In the genomic region with DNA sequence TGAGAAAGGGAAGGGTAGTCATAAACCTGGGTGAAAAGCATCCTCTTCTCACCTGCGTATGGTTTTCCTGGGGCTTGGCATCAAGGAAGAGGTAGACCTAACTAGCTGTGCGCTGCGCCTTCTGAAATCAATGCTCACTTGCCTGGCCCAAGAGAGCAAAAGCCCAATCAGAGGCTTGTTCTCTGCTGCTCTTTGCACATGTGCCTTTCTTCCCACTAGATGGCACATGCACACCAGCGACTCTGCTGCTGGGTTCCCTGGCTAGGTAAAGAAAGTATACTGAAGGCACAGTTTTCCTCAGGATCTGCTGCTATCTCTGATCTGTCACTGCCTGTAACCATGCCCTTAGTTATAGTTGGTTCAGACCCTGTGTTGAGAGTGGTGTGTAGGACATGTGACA, we compare ENCODE assay signal across 12 mouse cellular contexts.
A peak's percentile ranks its signal among the peaks of the same experiment; 100 is the strongest.
DNase-seq lines count a peak whose midpoint lies in the region; ATAC-seq and TF ChIP-seq lines count a peak whose summit lies in the region.
"Had no signal": no experiment of that assay in that cellular context is flagged by ENCODE, and none has a peak within 500 bp of the region (broad histone marks: within the 10 kb centered on the region; RNA-seq: fewer than 3 reads in every experiment).

No protein-coding gene starts in this region.

- H3K4me2 ChIP-seq in forebrain, postnatal 0 days (ENCODE audit: low read depth) = no peak overlapping the region
- no peak overlapping the region for H3K4me2 ChIP-seq in forebrain, embryonic 13.5 days
- no peak overlapping the region for H3K4me2 ChIP-seq in liver, embryonic 11.5 days
- no peak overlapping the region for H3K4me2 ChIP-seq in liver, embryonic 12.5 days
- H3K4me2 ChIP-seq: neural tube, embryonic 13.5 days had no signal

- no peak overlapping the region for H3K27ac ChIP-seq in forebrain, postnatal 0 days (ENCODE audit: low read depth, low read length)
- H3K27ac ChIP-seq in forebrain, embryonic 13.5 days = no peak overlapping the region
- no peak overlapping the region for H3K27ac ChIP-seq in liver, embryonic 11.5 days (ENCODE audit: low read depth, low read length)
- H3K27ac ChIP-seq in liver, embryonic 12.5 days = no peak overlapping the region
- no peak overlapping the region for H3K27ac ChIP-seq in ES-Bruce4 (ENCODE audit: insufficient read depth, low read length)
- no peak overlapping the region for H3K27ac ChIP-seq in cortical plate, adult 2 months (ENCODE audit: insufficient read depth, low read length)
- H3K27ac ChIP-seq: neural tube, embryonic 13.5 days had no signal

- peak; percentile 55; the same call in 1 of the 2 replicates for ATAC-seq in forebrain, postnatal 0 days
- no peak for ATAC-seq in forebrain, embryonic 13.5 days
- ATAC-seq in liver, embryonic 11.5 days (replicated peaks; ENCODE audit: low FRiP score) = 0 out of 2 replicates have a peak, but pooled peaks have one; percentile 15
- no peak for ATAC-seq in liver, embryonic 12.5 days

- no peaks in the 10 kb centered on the region for H3K4me1 ChIP-seq in forebrain, postnatal 0 days (ENCODE audit: insufficient read depth)
- no peaks in the 10 kb centered on the region for H3K4me1 ChIP-seq in forebrain, embryonic 13.5 days
- no peaks in the 10 kb centered on the region for H3K4me1 ChIP-seq in liver, embryonic 11.5 days (replicated peaks; ENCODE audit: control insufficient read depth, insufficient read depth, low read length)
- H3K4me1 ChIP-seq in liver, embryonic 12.5 days = no peaks in the 10 kb centered on the region
- no peaks in the 10 kb centered on the region for H3K4me1 ChIP-seq in ES-Bruce4 (ENCODE audit: control insufficient read depth, insufficient read depth, low read length)
- no peaks in the 10 kb centered on the region for H3K4me1 ChIP-seq in cortical plate, adult 2 months (ENCODE audit: control insufficient read depth, insufficient read depth, low read length)
- H3K4me1 ChIP-seq: neural tube, embryonic 13.5 days had no signal

- H3K4me3 ChIP-seq in forebrain, postnatal 0 days (ENCODE audit: low read depth, low read length) = no peak overlapping the region
- H3K4me3 ChIP-seq in forebrain, embryonic 13.5 days = no peak overlapping the region
- H3K4me3 ChIP-seq in liver, embryonic 11.5 days (ENCODE audit: low read depth, low read length) = no peak overlapping the region
- no peak overlapping the region for H3K4me3 ChIP-seq in liver, embryonic 12.5 days
- H3K4me3 ChIP-seq in ES-Bruce4 (ENCODE audit: low read depth, low read length) = no peak overlapping the region
- H3K4me3 ChIP-seq in cortical plate, adult 2 months (ENCODE audit: insufficient read depth, low read length) = no peak overlapping the region
- H3K4me3 ChIP-seq: neural tube, embryonic 13.5 days had no signal

- intact Hi-C loops in left cerebral cortex, postnatal 36 days (cut with DNase I) = no loop called here

- 83% methylated on average over 4 of the region's 4 CpGs for WGBS in forebrain, postnatal 0 days
- WGBS in forebrain, embryonic 13.5 days = 80% methylated on average over 4 of the region's 4 CpGs
- 85% methylated on average over 4 of the region's 4 CpGs for whole genome bisulfite sequencing in liver, embryonic 11.5 days
- 83% methylated on average over 4 of the region's 4 CpGs for WGBS in liver, embryonic 12.5 days (ENCODE audit: insufficient replicate concordance)

- H3K9ac ChIP-seq in forebrain, postnatal 0 days = no peak overlapping the region
- H3K9ac ChIP-seq in forebrain, embryonic 13.5 days = no peak overlapping the region
- no peak overlapping the region for H3K9ac ChIP-seq in liver, embryonic 11.5 days (ENCODE audit: low read depth, low read length)
- H3K9ac ChIP-seq in liver, embryonic 12.5 days = no peak overlapping the region
- no peak overlapping the region for H3K9ac ChIP-seq in ES-Bruce4 (ENCODE audit: low read depth, poor library complexity, severe bottlenecking)
- H3K9ac ChIP-seq: neural tube, embryonic 13.5 days had no signal

- peak; percentile 39 for DNase-seq in forebrain, postnatal 0 days
- no peak for DNase-seq in liver, embryonic 11.5 days (ENCODE audit: low spot score)
- DNase-seq in spleen, postnatal 4 days (ENCODE audit: low spot score in 2 of 2) = no peak
- no peak for DNase-seq in left cerebral cortex, postnatal 36 days (ENCODE audit: low spot score in 2 of 2)
- DNase-seq: gastrocnemius, postnatal 36 days; spleen, adult 18-20 months had no signal

- H3K36me3 ChIP-seq in forebrain, postnatal 0 days (ENCODE audit: insufficient read depth) = no peaks in the 10 kb centered on the region
- peaks cover 4% of the 10 kb centered on the region for H3K36me3 ChIP-seq in forebrain, embryonic 13.5 days (ENCODE audit: poor library complexity, severe bottlenecking)
- peaks cover 6% of the 10 kb centered on the region; the same call in 1 of the 2 replicates for H3K36me3 ChIP-seq in liver, embryonic 11.5 days (ENCODE audit: control insufficient read depth, insufficient read depth, low read length)
- H3K36me3 ChIP-seq in liver, embryonic 12.5 days = peaks cover 24% of the 10 kb centered on the region
- H3K36me3 ChIP-seq in ES-Bruce4 (ENCODE audit: control insufficient read depth, insufficient read depth, low read length, poor library complexity, severe bottlenecking) = peaks cover 10% of the 10 kb centered on the region

- no peak for TF ChIP-seq POLR2A in ES-Bruce4 (IDR thresholded peaks at IDR 0.05; ENCODE audit: insufficient read depth, low read length)
- TF ChIP-seq POLR2A in cortical plate, adult 2 months (IDR thresholded peaks at IDR 0.05; ENCODE audit: extremely low read depth, insufficient read depth, low read length) = no peak

- no peaks in the 10 kb centered on the region for H3K9me3 ChIP-seq in forebrain, postnatal 0 days (ENCODE audit: low read length)
- H3K9me3 ChIP-seq in forebrain, embryonic 13.5 days (replicated peaks) = no peaks in the 10 kb centered on the region
- H3K9me3 ChIP-seq in liver, embryonic 11.5 days (ENCODE audit: control insufficient read depth, low read length) = no peaks in the 10 kb centered on the region
- H3K9me3 ChIP-seq in liver, embryonic 12.5 days (replicated peaks) = no peaks in the 10 kb centered on the region
- no peaks in the 10 kb centered on the region for H3K9me3 ChIP-seq in ES-Bruce4 (replicated peaks; ENCODE audit: control insufficient read depth, insufficient read depth, low read length, poor library complexity, severe bottlenecking)
- H3K9me3 ChIP-seq: G1E; neural tube, embryonic 13.5 days had no signal

- no peak for TF ChIP-seq EP300 in ES-Bruce4 (IDR thresholded peaks at IDR 0.05; ENCODE audit: insufficient read depth, low read depth, low read length)

- peak; percentile 65 for TF ChIP-seq CTCF in forebrain, postnatal 0 days (IDR thresholded peaks at IDR 0.05; ENCODE audit: low read depth)
- peak; percentile 50 for TF ChIP-seq CTCF in ES-Bruce4 (IDR thresholded peaks at IDR 0.05; ENCODE audit: low read depth, low read length)
- peak; percentile 38; the same call in 1 of the 2 replicates for TF ChIP-seq CTCF in cortical plate, adult 2 months (IDR thresholded peaks at IDR 0.05; ENCODE audit: extremely low read depth, insufficient read depth, low read length)

- no peaks in the 10 kb centered on the region for H3K27me3 ChIP-seq in forebrain, postnatal 0 days (ENCODE audit: insufficient read depth, low read length)
- no peaks in the 10 kb centered on the region for H3K27me3 ChIP-seq in forebrain, embryonic 13.5 days
- H3K27me3 ChIP-seq in liver, embryonic 11.5 days (replicated peaks; ENCODE audit: control insufficient read depth, insufficient read depth, low read length) = no peaks in the 10 kb centered on the region
- H3K27me3 ChIP-seq in liver, embryonic 12.5 days (replicated peaks) = no peaks in the 10 kb centered on the region
- H3K27me3 ChIP-seq in ES-Bruce4 (ENCODE audit: control insufficient read depth, insufficient read depth, low read length, poor library complexity, severe bottlenecking) = no peaks in the 10 kb centered on the region
- H3K27me3 ChIP-seq: neural tube, embryonic 13.5 days had no signal

Comparison
In these comparisons a context has a peak if more than half of its experiments do, and no peak if none do; other contexts are left out.
1. ATAC-seq: peak in forebrain, postnatal 0 days (single experiment) and liver, embryonic 11.5 days (single experiment); none in forebrain, embryonic 13.5 days (single experiment) and liver, embryonic 12.5 days (single experiment).
2. Peak in every context shown above with its lines, with median percentiles within 50 percentile points of each other: CTCF ChIP-seq.